16 mouse cellular contexts compared by ENCODE assay signal in genomic region chr10:108405931-108406330, GRCm38 (mm10).
A peak's percentile ranks its signal among the peaks of the same experiment; 100 is the strongest.
DNase-seq lines count a peak whose midpoint lies in the region; ATAC-seq and TF ChIP-seq lines count a peak whose summit lies in the region.
"Had no signal": no experiment of that assay in that cellular context is flagged by ENCODE, and none has a peak within 500 bp of the region (broad histone marks: within the 10 kb centered on the region; RNA-seq: fewer than 3 reads in every experiment).

No protein-coding gene starts in this region.

- 0 out of 2 replicates have a peak overlapping the region, but pooled peaks have one; percentile 27 for H3K27ac ChIP-seq in intestine, embryonic 15.5 days
- no peak overlapping the region for H3K27ac ChIP-seq in intestine, postnatal 0 days (ENCODE audit: low read depth, low read length)
- peak overlapping the region; percentile 93 for H3K27ac ChIP-seq in lung, embryonic 15.5 days
- H3K27ac ChIP-seq in liver, embryonic 15.5 days (replicated peaks) = peak overlapping the region; percentile 68
- peak overlapping the region; percentile 68 for H3K27ac ChIP-seq in stomach, embryonic 15.5 days
- H3K27ac ChIP-seq: layer of hippocampus, adult 2 months; limb, embryonic 10.5 days; neural tube, embryonic 12.5 days had no signal

- ATAC-seq in intestine, embryonic 15.5 days = no peak
- no peak for ATAC-seq in intestine, postnatal 0 days
- no peak for ATAC-seq in lung, embryonic 15.5 days (ENCODE audit: borderline replicate concordance, extremely low read depth, low FRiP score, low TSS enrichment)
- no peak for ATAC-seq in liver, embryonic 15.5 days (ENCODE audit: insufficient read depth)
- 0 out of 2 replicates have a peak, but pooled peaks have one; percentile 32 for ATAC-seq in stomach, embryonic 15.5 days (ENCODE audit: insufficient read depth, low FRiP score, low read depth)
- ATAC-seq: forebrain, postnatal 0 days had no signal

- 0 out of 2 replicates have a peak, but pooled peaks cover 3% of the 10 kb centered on the region for H3K36me3 ChIP-seq in intestine, embryonic 15.5 days
- peaks cover 5% of the 10 kb centered on the region; the same call in 1 of the 2 replicates for H3K36me3 ChIP-seq in intestine, postnatal 0 days (ENCODE audit: control insufficient read depth, insufficient read depth)
- no peaks in the 10 kb centered on the region for H3K36me3 ChIP-seq in lung, embryonic 15.5 days
- H3K36me3 ChIP-seq in liver, embryonic 15.5 days (replicated peaks) = no peaks in the 10 kb centered on the region
- no peaks in the 10 kb centered on the region for H3K36me3 ChIP-seq in stomach, embryonic 15.5 days
- H3K36me3 ChIP-seq: limb, embryonic 10.5 days; neural tube, embryonic 12.5 days had no signal

- H3K9me3 ChIP-seq in intestine, embryonic 15.5 days = no peaks in the 10 kb centered on the region
- H3K9me3 ChIP-seq in intestine, postnatal 0 days (ENCODE audit: control insufficient read depth) = no peaks in the 10 kb centered on the region
- H3K9me3 ChIP-seq in lung, embryonic 15.5 days = no peaks in the 10 kb centered on the region
- H3K9me3 ChIP-seq in liver, embryonic 15.5 days (replicated peaks) = no peaks in the 10 kb centered on the region
- no peaks in the 10 kb centered on the region for H3K9me3 ChIP-seq in stomach, embryonic 15.5 days
- H3K9me3 ChIP-seq: limb, embryonic 10.5 days; neural tube, embryonic 12.5 days had no signal

- H3K4me3 ChIP-seq in intestine, embryonic 15.5 days (replicated peaks) = no peak overlapping the region
- H3K4me3 ChIP-seq in intestine, postnatal 0 days (ENCODE audit: low read depth, low read length) = no peak overlapping the region
- no peak overlapping the region for H3K4me3 ChIP-seq in lung, embryonic 15.5 days
- no peak overlapping the region for H3K4me3 ChIP-seq in liver, embryonic 15.5 days (replicated peaks)
- no peak overlapping the region for H3K4me3 ChIP-seq in stomach, embryonic 15.5 days (replicated peaks)
- H3K4me3 ChIP-seq: layer of hippocampus, adult 2 months; limb, embryonic 10.5 days; neural tube, embryonic 12.5 days had no signal

- whole genome bisulfite sequencing in intestine, embryonic 15.5 days = 25% methylated on average over 7 of the region's 7 CpGs
- 26% methylated on average over 7 of the region's 7 CpGs for WGBS in intestine, postnatal 0 days
- WGBS in lung, embryonic 15.5 days = 20% methylated on average over 7 of the region's 7 CpGs
- 65% methylated on average over 7 of the region's 7 CpGs for WGBS in liver, embryonic 15.5 days (ENCODE audit: insufficient replicate concordance)
- WGBS in stomach, embryonic 15.5 days = 34% methylated on average over 7 of the region's 7 CpGs

- no peak overlapping the region for H3K4me2 ChIP-seq in intestine, embryonic 15.5 days (replicated peaks)
- H3K4me2 ChIP-seq in intestine, postnatal 0 days (replicated peaks; ENCODE audit: low read depth) = no peak overlapping the region
- peak overlapping the region; percentile 37 for H3K4me2 ChIP-seq in lung, embryonic 15.5 days
- H3K4me2 ChIP-seq in liver, embryonic 15.5 days = no peak overlapping the region
- H3K4me2 ChIP-seq in stomach, embryonic 15.5 days = peak overlapping the region; percentile 32
- H3K4me2 ChIP-seq: neural tube, embryonic 12.5 days had no signal

- no peaks in the 10 kb centered on the region for H3K27me3 ChIP-seq in intestine, embryonic 15.5 days (replicated peaks)
- H3K27me3 ChIP-seq in intestine, postnatal 0 days (replicated peaks; ENCODE audit: control insufficient read depth, insufficient read depth, low read length) = no peaks in the 10 kb centered on the region
- H3K27me3 ChIP-seq in lung, embryonic 15.5 days = no peaks in the 10 kb centered on the region
- H3K27me3 ChIP-seq in liver, embryonic 15.5 days = no peaks in the 10 kb centered on the region
- H3K27me3 ChIP-seq in stomach, embryonic 15.5 days (replicated peaks) = no peaks in the 10 kb centered on the region
- H3K27me3 ChIP-seq: neural tube, embryonic 12.5 days had no signal

- DNase-seq in lung, postnatal 10 days = no peak
- no peak for DNase-seq in left cerebral cortex, postnatal 36 days (ENCODE audit: low spot score in 2 of 2)
- DNase-seq in embryo, embryonic 10.5 days (ENCODE audit: low spot score) = no peak
- DNase-seq: adrenal gland, postnatal 36 days; cerebellum, adult 8-10 months; forebrain, postnatal 0 days; lung, adult 18-20 months; right cerebral cortex, postnatal 14 days had no signal

- no peak overlapping the region for H3K9ac ChIP-seq in intestine, embryonic 15.5 days
- H3K9ac ChIP-seq in intestine, postnatal 0 days (ENCODE audit: low read depth, low read length) = no peak overlapping the region
- H3K9ac ChIP-seq in lung, embryonic 15.5 days = no peak overlapping the region
- H3K9ac ChIP-seq in liver, embryonic 15.5 days = no peak overlapping the region
- no peak overlapping the region for H3K9ac ChIP-seq in stomach, embryonic 15.5 days
- H3K9ac ChIP-seq: forebrain, postnatal 0 days; neural tube, embryonic 12.5 days had no signal

- intact Hi-C loops in left cerebral cortex, postnatal 36 days (cut with DNase I) = no loop called here

- peaks cover 7% of the 10 kb centered on the region; the same call in 1 of the 2 replicates for H3K4me1 ChIP-seq in intestine, embryonic 15.5 days (replicated peaks)
- 0 out of 2 replicates have a peak, but pooled peaks cover 9% of the 10 kb centered on the region for H3K4me1 ChIP-seq in intestine, postnatal 0 days (replicated peaks; ENCODE audit: control insufficient read depth, insufficient read depth, low read length)
- H3K4me1 ChIP-seq in lung, embryonic 15.5 days = peaks cover 39% of the 10 kb centered on the region
- peaks cover 10% of the 10 kb centered on the region; the same call in 1 of the 2 replicates for H3K4me1 ChIP-seq in liver, embryonic 15.5 days (replicated peaks)
- peaks cover 4% of the 10 kb centered on the region; the same call in 1 of the 2 replicates for H3K4me1 ChIP-seq in stomach, embryonic 15.5 days
- H3K4me1 ChIP-seq: neural tube, embryonic 12.5 days had no signal

- no peak for TF ChIP-seq CTCF in intestine, postnatal 0 days (IDR thresholded peaks at IDR 0.05; ENCODE audit: low read depth)

Comparison
In these comparisons a context has a peak if more than half of its experiments do, and no peak if none do; other contexts are left out.
1. H3K4me2 ChIP-seq: peak in lung, embryonic 15.5 days (single experiment) and stomach, embryonic 15.5 days (single experiment); none in intestine, embryonic 15.5 days (single experiment), intestine, postnatal 0 days (single experiment) and liver, embryonic 15.5 days (single experiment).